Mouse (Mus musculus): Measurements from ENCODE around the gene Inafm2. TPM values are rescaled to one million over a fixed set of nuclear protein-coding genes. Genes with fewer than 3 reads are reported as not detected.

Gene Inafm2
- polyA plus RNA-seq (2016; fragmentation: Nextera tagmentation; extraction: Ambion mirVana), result 25.2 and 25.4 TPM in 2 replicates

DNA sequence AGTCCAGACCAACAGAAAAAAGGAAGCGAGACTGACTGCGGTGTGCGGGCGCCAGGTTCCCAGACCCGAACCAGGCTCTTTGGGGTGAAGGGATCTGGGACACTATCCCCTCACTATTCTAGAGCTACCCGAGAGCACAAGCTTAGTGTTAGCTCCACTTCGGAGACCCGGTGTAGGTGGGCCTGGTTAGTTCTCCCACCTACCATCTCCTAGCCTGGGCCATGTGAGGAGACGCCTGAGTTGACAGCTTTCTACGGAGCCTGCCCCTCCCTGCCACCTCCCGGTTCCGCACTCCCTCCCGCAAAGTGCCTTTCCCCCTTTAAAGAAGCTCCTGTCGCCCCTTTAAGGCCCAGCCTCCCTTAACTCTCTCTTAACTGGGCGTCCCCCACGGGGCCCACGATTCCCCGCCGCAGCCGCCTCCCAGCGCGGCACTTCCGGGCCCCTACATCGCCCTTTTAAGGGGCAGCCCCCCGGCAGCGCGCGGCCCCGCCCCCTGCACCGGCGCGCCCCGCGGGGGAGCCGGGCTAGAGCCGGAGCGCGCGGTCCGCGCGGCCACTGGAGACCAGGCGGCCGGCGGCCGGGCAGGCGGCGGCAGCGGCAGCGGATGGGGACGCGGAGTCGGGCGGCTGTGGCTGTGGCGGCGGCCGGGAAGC lies at the start of gene Inafm2:
Gene Inafm2, plus strand, starts transcription at position 527 of the 653 bp plus-strand sequence.
- ATAC-seq (ENCODE audit: low FRiP score, low read depth), result peak; percentile 86
- under 1% methylated on average over 46 of the region's 57 CpGs for WGBS
- H3K27ac ChIP-seq, result 0 out of 2 replicates have a peak within 1 kb of the TSS, but pooled peaks have one; percentile 59
- H3K9me3 ChIP-seq, result no peaks in the 10 kb centered on the region
- H3K36me3 ChIP-seq, result no peaks in the 10 kb centered on the region
- H3K9ac ChIP-seq, result peak within 1 kb of the TSS; percentile 93
- H3K4me2 ChIP-seq (replicated peaks), result peak within 1 kb of the TSS; percentile 99
- H3K4me3 ChIP-seq, result peak within 1 kb of the TSS; percentile 96
- peaks cover 24% of the 10 kb centered on the region for H3K27me3 ChIP-seq (replicated peaks)
- H3K4me1 ChIP-seq, result peaks cover 47% of the 10 kb centered on the region

DNA sequence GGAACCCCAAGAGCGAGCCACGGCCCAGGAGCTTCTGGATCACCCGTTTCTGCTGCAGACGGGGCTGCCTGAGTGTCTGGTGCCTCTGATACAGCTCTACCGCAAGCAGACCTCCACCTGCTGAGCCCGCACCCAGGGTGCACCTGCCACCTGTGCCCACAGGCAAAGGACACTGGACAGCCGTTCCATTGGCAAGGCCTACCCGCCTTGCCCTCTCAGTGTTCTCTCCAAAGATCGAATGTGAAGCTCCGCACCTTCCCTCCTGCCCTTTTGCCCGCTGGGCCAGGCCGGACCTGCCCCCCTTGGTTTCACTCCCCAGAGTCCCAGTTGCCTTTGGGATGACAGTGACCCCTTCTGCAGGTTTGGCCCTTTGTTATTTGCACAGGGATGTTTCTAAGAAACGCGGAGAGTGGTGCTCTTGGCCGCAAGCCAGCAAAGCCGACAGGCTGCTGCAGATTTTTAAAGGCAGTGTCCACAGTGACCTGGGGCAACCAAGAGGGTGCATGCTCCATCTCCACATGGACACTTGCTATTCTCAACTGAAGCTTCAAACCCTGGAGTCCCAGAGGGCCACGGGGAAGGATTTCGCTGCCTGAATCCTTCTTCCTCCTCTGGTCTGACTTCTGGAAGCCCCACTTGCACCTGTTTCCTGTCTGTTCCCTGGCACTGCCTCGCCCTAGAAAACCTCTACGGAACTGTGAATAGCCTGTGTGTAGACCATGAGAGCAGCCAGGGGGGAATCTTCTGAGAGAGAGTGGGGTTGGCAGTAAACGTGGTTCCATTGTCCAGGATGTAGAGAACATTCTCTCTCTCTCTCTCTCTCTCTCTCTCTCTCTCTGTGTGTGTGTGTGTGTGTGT lies 48.9 kb upstream of the Inafm2 start:
- Histone ChIP-seq H3K4me3 (no peak overlapping the region), H3K27ac (no peak overlapping the region), H3K27me3 (replicated peaks) (peaks cover 65% of the 10 kb centered on the region), H3K36me3 (no peaks in the 10 kb centered on the region), H3K4me2 (replicated peaks) (no peak overlapping the region), H3K4me1 (peaks cover 11% of the 10 kb centered on the region), H3K9ac (no peak overlapping the region), H3K9me3 (no peaks in the 10 kb centered on the region)
- no peak for ATAC-seq (ENCODE audit: low FRiP score, low read depth)
- WGBS, result 47% methylated on average over 21 of the region's 21 CpGs

DNA sequence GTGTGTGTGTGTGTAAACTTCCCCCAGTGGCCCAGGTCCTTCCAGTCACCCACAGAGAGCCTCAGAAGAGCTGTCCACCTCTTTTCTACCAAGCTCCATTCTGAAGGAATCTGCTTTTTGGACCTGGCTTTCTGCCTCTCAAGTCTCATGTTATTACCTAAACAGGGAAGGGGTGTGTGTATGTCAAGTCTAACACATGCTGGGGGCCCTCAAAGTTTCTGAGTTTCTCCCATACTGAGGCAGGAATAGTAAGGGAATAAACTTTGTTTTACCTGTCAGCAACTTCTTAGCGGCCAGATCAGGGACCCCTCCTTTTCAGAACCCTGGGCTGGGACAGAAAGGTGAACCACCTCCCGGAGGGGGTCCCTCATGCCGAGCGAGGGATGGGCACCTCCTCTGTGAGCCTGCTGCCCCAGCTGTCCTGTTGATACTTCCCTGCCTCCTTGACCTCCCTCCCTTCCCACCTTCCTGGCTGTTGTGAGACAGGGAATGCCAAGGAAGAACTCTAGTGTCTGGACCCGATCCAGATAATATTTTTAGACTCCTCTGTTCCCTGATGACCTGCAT lies 48.2 kb upstream of the Inafm2 start:
- 56% methylated on average over 5 of the region's 5 CpGs for whole genome bisulfite sequencing
- peaks cover 72% of the 10 kb centered on the region for H3K27me3 ChIP-seq (replicated peaks)
- ATAC-seq (ENCODE audit: low FRiP score, low read depth), result no peak
- no peak overlapping the region for H3K9ac ChIP-seq
- H3K9me3 ChIP-seq, result no peaks in the 10 kb centered on the region
- no peak overlapping the region for H3K4me3 ChIP-seq
- H3K4me2 ChIP-seq (replicated peaks), result no peak overlapping the region
- no peaks in the 10 kb centered on the region for H3K36me3 ChIP-seq
- H3K27ac ChIP-seq, result no peak overlapping the region
- H3K4me1 ChIP-seq, result peaks cover 12% of the 10 kb centered on the region

DNA sequence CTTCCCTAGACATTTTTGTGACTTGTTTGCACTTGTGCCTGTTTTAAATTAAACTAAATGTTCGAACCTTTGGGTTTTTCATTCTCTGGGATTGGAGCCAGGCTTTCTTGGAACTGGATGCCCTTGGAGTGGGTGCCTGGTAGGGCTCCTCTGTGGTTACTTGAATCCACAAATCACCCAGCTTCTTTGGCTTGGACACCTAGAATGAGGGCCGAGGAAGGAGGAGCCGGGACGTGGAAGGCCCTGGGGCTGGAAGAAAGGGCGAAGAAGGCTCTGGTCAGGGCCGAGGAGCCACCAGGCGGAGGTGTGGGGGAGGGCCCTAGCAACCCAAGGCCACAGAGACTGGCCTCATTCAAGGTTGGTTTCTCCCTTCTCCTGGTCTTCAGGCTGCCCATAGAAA lies 47.6 kb upstream of the Inafm2 start:
- WGBS, result 43% methylated on average over 7 of the region's 7 CpGs
- no peak overlapping the region for H3K4me2 ChIP-seq (replicated peaks)

DNA sequence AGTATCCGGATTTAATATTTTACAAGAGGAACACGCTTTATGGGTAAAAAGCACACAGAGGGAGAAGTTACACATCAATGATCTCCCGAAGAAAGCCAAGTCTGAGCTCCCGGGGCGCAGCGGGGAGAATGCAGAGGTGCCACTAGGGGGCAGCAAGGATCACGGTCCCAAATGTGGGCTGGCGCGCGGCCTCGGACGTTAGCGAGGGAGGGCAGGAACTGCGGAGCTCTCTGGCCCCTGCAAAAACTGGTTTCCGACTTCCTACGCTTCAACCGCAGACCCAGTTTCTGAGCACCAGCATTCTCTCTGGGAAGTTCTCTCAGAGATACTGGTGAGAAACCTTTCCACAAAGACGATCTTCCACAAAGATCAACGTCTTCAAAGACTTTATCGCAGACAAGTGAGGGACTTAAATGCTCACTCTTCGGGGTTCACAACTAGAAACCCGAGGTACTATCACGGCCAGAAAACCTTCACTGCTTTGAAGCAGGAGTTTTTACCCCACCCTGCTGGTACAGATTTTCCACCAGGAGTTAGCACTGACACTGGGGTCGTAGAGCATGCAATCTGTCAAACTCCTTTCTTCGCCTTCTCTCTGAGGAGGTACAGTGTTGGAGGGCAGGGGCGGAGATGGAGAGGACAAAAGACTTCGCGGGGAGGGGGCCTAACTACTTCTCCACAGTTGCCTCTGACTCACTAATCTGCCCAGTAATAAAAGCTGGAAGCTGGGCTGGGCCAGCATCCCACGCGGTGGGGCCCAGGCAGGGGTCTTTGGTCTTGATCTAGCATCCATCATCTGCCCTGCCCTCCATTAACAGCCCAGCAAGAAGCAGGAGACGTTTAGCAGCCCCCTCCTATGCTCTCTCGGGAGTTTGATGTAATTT lies 45.1 kb upstream of the Inafm2 start:
- H3K4me3 ChIP-seq, result peak overlapping the region; percentile 13; the same call in 1 of the 2 replicates
- peaks cover 33% of the 10 kb centered on the region for H3K4me1 ChIP-seq
- H3K4me2 ChIP-seq (replicated peaks), result peak overlapping the region; percentile 50
- H3K36me3 ChIP-seq, result no peaks in the 10 kb centered on the region
- WGBS, result 1% methylated on average over 32 of the region's 32 CpGs
- H3K9me3 ChIP-seq, result no peaks in the 10 kb centered on the region
- ATAC-seq (ENCODE audit: low FRiP score, low read depth), result peak; percentile 38
- H3K27ac ChIP-seq, result no peak overlapping the region
- no peak overlapping the region for H3K9ac ChIP-seq
- H3K27me3 ChIP-seq (replicated peaks), result peaks cover 89% of the 10 kb centered on the region

More for the DNA sequence above, 47.6 kb upstream of the Inafm2 start:
- ATAC-seq (ENCODE audit: low FRiP score, low read depth), result no peak
- Histone ChIP-seq H3K36me3 (no peaks in the 10 kb centered on the region), H3K27me3 (replicated peaks) (peaks cover 78% of the 10 kb centered on the region), H3K9ac (no peak overlapping the region), H3K9me3 (no peaks in the 10 kb centered on the region), H3K4me1 (peaks cover 18% of the 10 kb centered on the region), H3K27ac (no peak overlapping the region), H3K4me3 (no peak overlapping the region)

DNA sequence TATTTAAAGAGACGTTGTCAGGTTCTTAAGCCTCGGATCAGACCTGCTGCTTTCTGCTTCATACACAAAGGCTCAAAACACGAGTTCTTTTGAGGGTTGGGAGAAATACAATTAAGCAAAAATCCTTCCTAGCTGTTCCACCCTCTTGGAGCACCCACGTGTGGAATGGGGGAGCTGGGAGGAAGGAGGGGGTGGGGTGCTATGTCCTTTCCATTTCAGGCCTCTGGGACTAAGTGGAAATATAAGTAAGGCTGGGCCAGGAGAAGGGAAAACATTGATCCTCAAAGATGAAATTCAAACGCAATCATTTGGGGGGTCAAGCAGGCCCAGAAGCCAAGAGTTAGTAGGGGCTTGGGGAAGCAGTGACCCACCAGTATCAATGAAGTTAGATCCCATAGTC lies 44.4 kb upstream of the Inafm2 start:
- Histone ChIP-seq H3K4me2 (replicated peaks) (peak overlapping the region; percentile 50), H3K9ac (no peak overlapping the region), H3K27me3 (replicated peaks) (peaks cover 92% of the 10 kb centered on the region), H3K27ac (no peak overlapping the region), H3K4me1 (peaks cover 29% of the 10 kb centered on the region), H3K36me3 (no peaks in the 10 kb centered on the region), H3K9me3 (no peaks in the 10 kb centered on the region), H3K4me3 (no peak overlapping the region)
- 3% methylated on average over 5 of the region's 5 CpGs for WGBS
- no peak for ATAC-seq (ENCODE audit: low FRiP score, low read depth)

DNA sequence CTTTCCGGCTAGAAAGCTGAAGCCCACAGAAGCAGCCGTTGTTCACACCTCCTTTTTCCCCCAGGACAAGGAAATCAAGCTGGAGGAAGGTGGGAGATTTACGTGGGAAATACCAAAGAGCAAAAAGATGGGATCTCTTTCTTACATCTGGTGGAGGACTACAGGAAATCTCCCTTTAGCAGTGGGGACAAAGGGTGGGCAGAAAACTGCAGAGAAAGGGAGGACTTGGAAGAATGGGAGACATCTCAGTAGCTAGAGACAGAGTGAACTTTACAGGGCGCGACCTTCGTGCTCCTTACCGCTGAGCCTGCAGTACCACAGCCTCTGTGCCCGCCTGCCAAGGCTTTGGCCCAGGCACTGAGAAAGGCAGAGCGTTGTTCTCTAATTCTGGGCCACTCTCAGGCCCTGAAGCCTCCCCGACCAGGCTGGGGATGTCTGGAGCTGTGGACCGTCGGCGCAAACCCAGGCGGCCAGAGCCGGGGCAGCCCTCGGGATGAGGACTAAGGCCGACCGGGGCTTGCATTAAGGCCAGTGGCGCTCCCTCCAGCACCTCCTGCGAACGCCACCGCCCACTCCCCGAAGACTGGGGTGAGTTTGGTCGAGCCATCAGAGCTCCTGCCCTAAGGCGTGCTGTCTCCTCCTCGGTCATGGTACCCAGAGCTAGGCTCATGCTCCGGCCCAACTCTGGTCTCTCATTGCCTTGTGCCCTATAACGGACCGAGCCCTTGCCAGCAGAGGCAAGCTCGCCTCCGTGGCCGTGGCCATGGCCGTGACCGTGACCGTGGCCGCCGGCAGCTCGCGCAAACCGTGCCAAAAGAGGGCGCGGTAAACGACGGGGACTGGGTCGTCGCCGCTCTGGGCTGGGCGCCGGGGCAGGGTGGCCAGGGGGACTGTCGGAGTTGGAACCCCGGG lies 43.3 kb upstream of the Inafm2 start:
- Histone ChIP-seq H3K9me3 (no peaks in the 10 kb centered on the region), H3K27ac (no peak overlapping the region), H3K27me3 (replicated peaks) (peaks cover 92% of the 10 kb centered on the region), H3K4me2 (replicated peaks) (peak overlapping the region; percentile 70), H3K9ac (peak overlapping the region; percentile 35; the same call in 1 of the 2 replicates), H3K36me3 (no peaks in the 10 kb centered on the region), H3K4me1 (peaks cover 32% of the 10 kb centered on the region), H3K4me3 (peak overlapping the region; percentile 37)
- no peak for ATAC-seq (ENCODE audit: low FRiP score, low read depth)
- WGBS, result 2% methylated on average over 51 of the region's 51 CpGs

DNA sequence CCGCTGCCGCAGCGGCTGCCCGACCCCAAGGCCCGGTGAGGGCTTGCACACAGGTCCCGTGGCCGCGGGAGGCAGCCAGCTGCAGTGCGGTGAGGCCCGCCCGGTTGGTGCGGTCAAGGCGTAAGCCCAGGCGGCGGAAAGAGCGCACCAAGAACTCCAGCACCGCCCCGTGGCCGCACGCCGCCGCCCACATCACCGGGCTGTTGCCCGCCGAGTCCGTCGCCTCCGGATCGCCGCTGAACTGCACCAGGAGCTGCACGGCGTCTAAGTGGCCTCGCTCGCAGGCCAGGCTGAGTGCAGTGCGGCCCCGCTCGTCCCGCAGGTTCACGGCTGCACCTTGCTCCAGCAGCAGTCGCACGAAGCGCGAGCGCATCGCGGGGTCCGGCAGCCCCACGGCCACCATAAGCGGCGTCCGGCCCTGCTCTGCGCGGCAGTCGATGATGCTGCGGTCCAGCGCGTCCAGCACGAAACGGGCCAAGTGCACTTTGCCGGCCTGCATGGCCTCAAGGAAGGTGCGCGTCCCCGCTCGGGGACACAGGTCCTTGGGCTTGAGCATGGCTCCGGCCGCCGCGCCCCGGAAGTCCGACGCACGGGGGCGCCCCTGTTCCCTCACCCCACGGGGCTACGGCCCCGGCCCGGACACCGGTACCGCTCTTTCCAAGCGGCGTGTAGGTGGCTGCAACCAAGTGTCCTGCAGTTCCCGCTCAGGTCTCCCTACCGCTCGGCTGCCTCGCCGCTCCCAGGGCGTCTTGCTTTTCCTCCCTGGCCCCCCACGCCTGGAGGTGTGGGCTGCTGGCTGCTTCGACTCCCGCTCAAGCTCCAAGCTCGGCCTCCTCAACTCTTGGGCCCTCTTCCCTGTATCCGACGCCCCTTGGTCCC lies 42.4 kb upstream of the Inafm2 start:
- peak overlapping the region; percentile 70 for H3K4me2 ChIP-seq (replicated peaks)
- no peak overlapping the region for H3K27ac ChIP-seq
- H3K36me3 ChIP-seq, result no peaks in the 10 kb centered on the region
- peak; percentile 18; the same call in 1 of the 2 replicates for ATAC-seq (ENCODE audit: low FRiP score, low read depth)
- peak overlapping the region; percentile 37 for H3K4me3 ChIP-seq
- H3K4me1 ChIP-seq, result peaks cover 32% of the 10 kb centered on the region
- H3K27me3 ChIP-seq (replicated peaks), result peaks cover 94% of the 10 kb centered on the region
- no peaks in the 10 kb centered on the region for H3K9me3 ChIP-seq
- WGBS, result under 1% methylated on average over 93 of the region's 93 CpGs
- peak overlapping the region; percentile 35 for H3K9ac ChIP-seq

DNA sequence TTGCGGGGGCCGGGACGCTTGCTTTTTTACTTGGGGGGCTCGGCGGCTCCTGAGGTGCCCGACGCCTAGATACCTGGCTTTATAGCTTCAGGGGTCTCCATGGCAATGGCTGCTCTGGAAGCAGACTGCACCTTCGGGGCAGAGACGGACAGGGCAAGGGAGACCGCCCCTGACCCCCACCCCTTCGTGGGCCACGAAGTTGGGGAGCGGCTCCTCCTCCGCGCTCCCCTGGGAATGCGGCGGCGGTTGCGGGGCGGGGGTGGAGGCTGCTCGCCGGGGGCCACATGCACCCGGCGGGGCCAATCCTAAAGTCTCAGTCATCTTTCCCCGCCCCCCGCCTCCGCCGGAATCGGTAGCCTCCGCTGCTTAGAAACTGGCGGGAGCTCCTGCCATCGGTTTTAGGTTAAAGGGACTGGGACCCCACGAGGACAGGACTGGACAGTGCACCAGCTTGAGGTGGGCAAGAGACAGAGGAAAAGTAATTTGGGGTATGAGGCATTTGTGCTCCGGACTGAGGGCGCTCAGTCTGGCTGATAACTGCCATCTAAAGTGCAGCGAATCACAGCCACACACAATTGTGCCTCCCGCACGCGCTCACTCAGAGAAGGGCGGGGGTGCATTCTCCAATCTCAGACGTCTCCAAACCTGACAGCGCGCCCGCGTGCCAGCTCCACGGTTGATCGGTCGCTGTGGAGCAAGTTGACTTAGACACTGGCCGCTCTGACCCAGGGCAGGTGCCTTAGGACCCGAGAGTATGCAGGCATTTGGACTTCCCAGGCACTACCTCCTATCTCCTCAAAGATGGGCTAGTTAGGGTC lies 41.4 kb upstream of the Inafm2 start, which contains the start of gene Ankrd63:
Gene Ankrd63, minus strand, starts transcription at position 51 of the 818 bp plus-strand sequence.
- Histone ChIP-seq H3K27me3 (replicated peaks) (peaks cover 97% of the 10 kb centered on the region), H3K9me3 (no peaks in the 10 kb centered on the region), H3K4me3 (peak within 1 kb of the TSS; percentile 37), H3K4me2 (replicated peaks) (peak within 1 kb of the TSS; percentile 70), H3K36me3 (no peaks in the 10 kb centered on the region), H3K9ac (peak within 1 kb of the TSS; percentile 35), H3K4me1 (peaks cover 32% of the 10 kb centered on the region), H3K27ac (no peak within 1 kb of the TSS)
- whole genome bisulfite sequencing, result under 1% methylated on average over 50 of the region's 50 CpGs
- ATAC-seq (ENCODE audit: low FRiP score, low read depth), result no peak

Data from neural tube, embryonic 12.5 days (tissue).